Mouse (Mus musculus): ENCODE measurements around the gene Hsf4. TPM values are rescaled to one million over a fixed set of nuclear protein-coding genes. Genes with fewer than 3 reads are reported as not detected.
A peak's percentile ranks its signal among the peaks of the same experiment; 100 is the strongest.

Gene Hsf4
- polyA plus RNA-seq, 1 experiment from 2014 or later, result 1.2 TPM

- no peaks in the 10 kb centered on the region for H3K27me3 ChIP-seq (replicated peaks; ENCODE audit: control insufficient read depth, insufficient read depth, low read length)
- no peaks in the 10 kb centered on the region for H3K9me3 ChIP-seq (ENCODE audit: control insufficient read depth, low read length)
- H3K4me1 ChIP-seq (ENCODE audit: control insufficient read depth, insufficient read depth, low read depth, low read length), result peaks cover 16% of the 10 kb centered on the region
- ATAC-seq, result peak; percentile 57
- H3K36me3 ChIP-seq (ENCODE audit: control insufficient read depth, insufficient read depth, low read length), result peaks cover 29% of the 10 kb centered on the region
- H3K4me2 ChIP-seq (ENCODE audit: low read length), result peak within 1 kb of the TSS; percentile 53
- peak within 1 kb of the TSS; percentile 23 for H3K4me3 ChIP-seq (ENCODE audit: low read length)
- peak within 1 kb of the TSS; percentile 54 for H3K9ac ChIP-seq (ENCODE audit: low read depth, low read length)
- H3K27ac ChIP-seq (ENCODE audit: low read depth, low read length), result no peak within 1 kb of the TSS; the same call in 1 of the 2 replicates
- WGBS, result 9% methylated on average over 27 of the region's 30 CpGs
These were observed 35.9 kb downstream of the Hsf4 start, which contains the start of gene Elmo3 for GRCm38 (mm10) chr8:105305211-105306145. Elmo3 (plus strand) TSS chr8:105305601.

- Histone ChIP-seq H3K4me3 (ENCODE audit: low read length) (peak overlapping the region; percentile 23; the same call in 1 of the 2 replicates), H3K36me3 (ENCODE audit: control insufficient read depth, insufficient read depth, low read length) (peaks cover 24% of the 10 kb centered on the region), H3K9ac (ENCODE audit: low read depth, low read length) (peak overlapping the region; percentile 54), H3K27me3 (replicated peaks; ENCODE audit: control insufficient read depth, insufficient read depth, low read length) (no peaks in the 10 kb centered on the region), H3K27ac (ENCODE audit: low read depth, low read length) (no peak overlapping the region), H3K9me3 (ENCODE audit: control insufficient read depth, low read length) (no peaks in the 10 kb centered on the region), H3K4me2 (ENCODE audit: low read length) (peak overlapping the region; percentile 53), H3K4me1 (ENCODE audit: control insufficient read depth, insufficient read depth, low read depth, low read length) (peaks cover 16% of the 10 kb centered on the region)
- peak; percentile 5; the same call in 1 of the 2 replicates for ATAC-seq
- WGBS, result 68% methylated on average over 5 of the region's 5 CpGs
These were observed 36.6 kb downstream of the Hsf4 start for GRCm38 (mm10) chr8:105306146-105306691.

GRCm38 (mm10) chr8:105307670-105308069, 38.1 kb downstream of the Hsf4 start:
- WGBS, result 95% methylated on average over 13 of the region's 13 CpGs
- no peak for ATAC-seq
- Histone ChIP-seq H3K9me3 (ENCODE audit: control insufficient read depth, low read length) (no peaks in the 10 kb centered on the region), H3K4me2 (ENCODE audit: low read length) (no peak overlapping the region), H3K9ac (ENCODE audit: low read depth, low read length) (no peak overlapping the region), H3K36me3 (ENCODE audit: control insufficient read depth, insufficient read depth, low read length) (peaks cover 21% of the 10 kb centered on the region), H3K4me1 (ENCODE audit: control insufficient read depth, insufficient read depth, low read depth, low read length) (peaks cover 16% of the 10 kb centered on the region), H3K27ac (ENCODE audit: low read depth, low read length) (no peak overlapping the region), H3K4me3 (ENCODE audit: low read length) (no peak overlapping the region), H3K27me3 (replicated peaks; ENCODE audit: control insufficient read depth, insufficient read depth, low read length) (no peaks in the 10 kb centered on the region)

- Histone ChIP-seq H3K27ac (ENCODE audit: low read depth, low read length) (no peak overlapping the region), H3K4me1 (ENCODE audit: control insufficient read depth, insufficient read depth, low read depth, low read length) (peaks cover 16% of the 10 kb centered on the region), H3K9me3 (ENCODE audit: control insufficient read depth, low read length) (no peaks in the 10 kb centered on the region), H3K27me3 (replicated peaks; ENCODE audit: control insufficient read depth, insufficient read depth, low read length) (no peaks in the 10 kb centered on the region), H3K36me3 (ENCODE audit: control insufficient read depth, insufficient read depth, low read length) (peaks cover 21% of the 10 kb centered on the region), H3K4me3 (ENCODE audit: low read length) (no peak overlapping the region), H3K9ac (ENCODE audit: low read depth, low read length) (no peak overlapping the region), H3K4me2 (ENCODE audit: low read length) (no peak overlapping the region)
- 94% methylated on average over 10 of the region's 10 CpGs for WGBS
- no peak for ATAC-seq
These were observed 38.8 kb downstream of the Hsf4 start for GRCm38 (mm10) chr8:105308428-105308827.

- ATAC-seq, result no peak
- H3K36me3 ChIP-seq (ENCODE audit: control insufficient read depth, insufficient read depth, low read length), result peaks cover 22% of the 10 kb centered on the region
- 82% methylated on average over 15 of the region's 15 CpGs for WGBS
These were observed 39.7 kb downstream of the Hsf4 start for GRCm38 (mm10) chr8:105309142-105309847.

GRCm38 (mm10) chr8:105310118-105310517, 40.5 kb downstream of the Hsf4 start:
- Histone ChIP-seq H3K4me1 (ENCODE audit: control insufficient read depth, insufficient read depth, low read depth, low read length) (peaks cover 9% of the 10 kb centered on the region), H3K9me3 (ENCODE audit: control insufficient read depth, low read length) (no peaks in the 10 kb centered on the region), H3K27me3 (replicated peaks; ENCODE audit: control insufficient read depth, insufficient read depth, low read length) (no peaks in the 10 kb centered on the region), H3K27ac (ENCODE audit: low read depth, low read length) (no peak overlapping the region), H3K36me3 (ENCODE audit: control insufficient read depth, insufficient read depth, low read length) (peaks cover 19% of the 10 kb centered on the region), H3K4me3 (ENCODE audit: low read length) (no peak overlapping the region), H3K4me2 (ENCODE audit: low read length) (no peak overlapping the region), H3K9ac (ENCODE audit: low read depth, low read length) (no peak overlapping the region)
- WGBS, result 89% methylated on average over 8 of the region's 8 CpGs
- ATAC-seq, result no peak

More at GRCm38 (mm10) chr8:105309142-105309847, 39.7 kb downstream of the Hsf4 start:
- H3K4me2 ChIP-seq (ENCODE audit: low read length), result no peak overlapping the region
- H3K4me3 ChIP-seq (ENCODE audit: low read length), result no peak overlapping the region
- peaks cover 15% of the 10 kb centered on the region for H3K4me1 ChIP-seq (ENCODE audit: control insufficient read depth, insufficient read depth, low read depth, low read length)
- no peaks in the 10 kb centered on the region for H3K27me3 ChIP-seq (replicated peaks; ENCODE audit: control insufficient read depth, insufficient read depth, low read length)
- no peak overlapping the region for H3K9ac ChIP-seq (ENCODE audit: low read depth, low read length)
- no peaks in the 10 kb centered on the region for H3K9me3 ChIP-seq (ENCODE audit: control insufficient read depth, low read length)
- no peak overlapping the region for H3K27ac ChIP-seq (ENCODE audit: low read depth, low read length)

GRCm38 (mm10) chr8:105311718-105312117, 42.1 kb downstream of the Hsf4 start:
- peaks cover 24% of the 10 kb centered on the region for H3K36me3 ChIP-seq (ENCODE audit: control insufficient read depth, insufficient read depth, low read length)
- no peak for ATAC-seq
- H3K27ac ChIP-seq (ENCODE audit: low read depth, low read length), result no peak overlapping the region
- no peaks in the 10 kb centered on the region for H3K27me3 ChIP-seq (replicated peaks; ENCODE audit: control insufficient read depth, insufficient read depth, low read length)
- H3K4me1 ChIP-seq (ENCODE audit: control insufficient read depth, insufficient read depth, low read depth, low read length), result no peaks in the 10 kb centered on the region
- no peak overlapping the region for H3K4me2 ChIP-seq (ENCODE audit: low read length)
- H3K9me3 ChIP-seq (ENCODE audit: control insufficient read depth, low read length), result no peaks in the 10 kb centered on the region
- no peak overlapping the region for H3K9ac ChIP-seq (ENCODE audit: low read depth, low read length)
- H3K4me3 ChIP-seq (ENCODE audit: low read length), result no peak overlapping the region
- 90% methylated on average over 1 of the region's 1 CpGs for WGBS

GRCm38 (mm10) chr8:105312891-105313481, 43.4 kb downstream of the Hsf4 start:
- WGBS, result 88% methylated on average over 8 of the region's 8 CpGs
- H3K4me1 ChIP-seq (ENCODE audit: control insufficient read depth, insufficient read depth, low read depth, low read length), result no peaks in the 10 kb centered on the region
- ATAC-seq, result no peak
- H3K9me3 ChIP-seq (ENCODE audit: control insufficient read depth, low read length), result no peaks in the 10 kb centered on the region
- H3K36me3 ChIP-seq (ENCODE audit: control insufficient read depth, insufficient read depth, low read length), result peaks cover 19% of the 10 kb centered on the region
- no peak overlapping the region for H3K4me2 ChIP-seq (ENCODE audit: low read length)
- no peak overlapping the region for H3K4me3 ChIP-seq (ENCODE audit: low read length)
- H3K27ac ChIP-seq (ENCODE audit: low read depth, low read length), result no peak overlapping the region
- H3K9ac ChIP-seq (ENCODE audit: low read depth, low read length), result no peak overlapping the region
- no peaks in the 10 kb centered on the region for H3K27me3 ChIP-seq (replicated peaks; ENCODE audit: control insufficient read depth, insufficient read depth, low read length)
